Mouse (Mus musculus) CD4-positive, CD25-positive, alpha-beta regulatory T cell, adult 4 months (primary cell): ENCODE data around the gene Slc32a1. TPM values are rescaled to one million over a fixed set of nuclear protein-coding genes. Genes with fewer than 3 reads are reported as not detected.

ENCODE experiments used
- ATAC-seq: one replicate; pipeline ENCODE4 v1.8.0; 2017
- polyA plus RNA-seq, 2 experiments: library from polyadenylated mRNA; unstranded; fragments of 100-300 nt; shearing (Covaris generic); gene quantifications; one replicate each; pipeline ENCODE4 v1.2.1; 2017

Gene Slc32a1
- not detected for polyA plus RNA-seq

GRCm38 (mm10) chr2:158610488-158611325 lies at the start of gene Slc32a1:
Gene Slc32a1, plus strand, starts transcription at chr2:158610767.
- ATAC-seq: no peak

DNA sequence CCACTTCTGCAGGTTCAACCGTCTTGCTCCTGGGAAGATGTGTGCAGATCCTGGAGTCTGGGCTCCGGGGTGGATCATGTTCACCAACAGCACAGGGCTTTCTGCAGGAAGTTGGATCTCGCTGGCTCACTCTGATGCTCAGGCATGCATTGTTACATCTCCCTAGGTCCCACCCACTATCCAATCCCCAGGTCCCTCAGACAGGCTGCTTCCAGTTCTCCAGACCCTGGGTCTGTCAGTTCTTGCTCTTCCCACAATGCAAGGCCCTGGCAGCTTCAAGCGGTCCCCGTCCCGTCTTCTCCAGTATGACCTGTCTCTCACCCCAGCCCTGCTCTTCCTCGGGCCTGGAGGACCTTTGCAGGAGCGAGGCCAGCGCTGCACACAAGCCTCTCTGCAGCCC lies 49.8 kb upstream of the Slc32a1 start:
- ATAC-seq: no peak

DNA sequence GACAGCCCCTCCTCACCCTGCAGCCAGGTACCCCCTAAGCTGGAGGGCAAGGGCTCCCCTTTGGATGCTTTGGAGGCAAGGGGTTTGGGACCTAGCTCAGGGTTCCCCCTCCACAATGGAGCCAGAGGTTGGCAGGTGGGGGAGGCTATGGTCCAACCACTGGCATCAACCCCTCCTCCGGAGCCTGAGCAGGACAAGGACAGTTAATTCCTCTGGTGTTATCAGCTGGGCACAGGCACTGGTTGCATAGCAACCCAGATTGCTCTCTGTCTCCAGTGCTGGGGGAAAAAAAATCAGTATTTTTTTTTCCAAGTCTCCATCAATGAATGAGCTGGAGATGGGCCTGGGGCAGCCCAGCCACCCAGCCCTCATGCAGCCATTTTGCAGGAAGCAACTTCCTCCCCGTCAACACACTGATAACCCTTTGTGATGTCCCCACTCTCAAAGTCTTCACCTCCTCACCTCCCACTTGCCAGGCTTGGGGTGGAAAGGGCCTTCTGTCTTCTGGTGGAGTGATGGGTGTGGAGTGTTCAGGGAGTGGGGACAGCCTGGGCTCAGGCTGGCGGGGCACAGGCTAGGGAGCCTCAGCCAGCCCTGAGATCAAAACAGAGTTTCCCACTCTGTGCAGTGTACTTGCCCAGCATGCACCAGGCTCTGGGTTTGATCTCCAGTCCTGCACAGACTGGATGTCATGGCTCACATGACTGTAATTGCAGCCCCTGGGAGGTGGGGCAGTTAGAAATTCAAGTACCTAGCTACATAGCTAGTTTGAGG lies 49.0 kb upstream of the Slc32a1 start:
- no peak for ATAC-seq

DNA sequence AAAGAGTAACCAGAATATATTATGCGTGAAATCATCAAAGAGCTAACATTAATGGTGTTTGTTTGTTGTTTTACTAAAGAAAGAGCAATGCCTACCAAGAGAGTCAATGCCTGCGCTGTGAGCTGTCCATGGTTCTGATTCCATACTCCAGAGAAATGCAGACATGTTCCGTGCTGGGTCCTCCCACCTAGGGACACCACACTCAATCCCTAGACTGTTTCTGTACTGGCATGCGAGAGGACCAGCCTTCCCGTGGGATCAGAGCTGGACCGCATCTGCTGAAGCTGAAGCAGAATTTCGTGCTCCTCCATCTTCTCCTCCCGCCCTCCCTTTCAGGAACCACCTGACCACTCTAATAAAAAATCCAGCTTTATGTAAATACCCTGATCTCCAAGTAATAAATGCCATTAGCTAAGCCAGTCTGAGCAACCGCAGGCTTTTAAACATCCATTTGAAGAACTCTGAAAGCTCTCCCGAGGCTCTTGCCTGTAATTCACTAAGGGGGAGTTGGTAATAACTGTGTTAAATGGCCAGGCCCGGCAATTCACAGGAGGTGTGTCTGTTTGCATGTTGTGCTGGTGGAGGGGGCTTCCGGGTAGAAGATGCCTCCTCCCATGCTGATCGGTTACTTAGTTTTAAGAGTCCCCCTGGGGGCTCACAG lies 40.0 kb upstream of the Slc32a1 start:
- no peak for ATAC-seq

- ATAC-seq: no peak
Measured at GRCm38 (mm10) chr2:158579979-158580378, 30.6 kb upstream of the Slc32a1 start.

DNA sequence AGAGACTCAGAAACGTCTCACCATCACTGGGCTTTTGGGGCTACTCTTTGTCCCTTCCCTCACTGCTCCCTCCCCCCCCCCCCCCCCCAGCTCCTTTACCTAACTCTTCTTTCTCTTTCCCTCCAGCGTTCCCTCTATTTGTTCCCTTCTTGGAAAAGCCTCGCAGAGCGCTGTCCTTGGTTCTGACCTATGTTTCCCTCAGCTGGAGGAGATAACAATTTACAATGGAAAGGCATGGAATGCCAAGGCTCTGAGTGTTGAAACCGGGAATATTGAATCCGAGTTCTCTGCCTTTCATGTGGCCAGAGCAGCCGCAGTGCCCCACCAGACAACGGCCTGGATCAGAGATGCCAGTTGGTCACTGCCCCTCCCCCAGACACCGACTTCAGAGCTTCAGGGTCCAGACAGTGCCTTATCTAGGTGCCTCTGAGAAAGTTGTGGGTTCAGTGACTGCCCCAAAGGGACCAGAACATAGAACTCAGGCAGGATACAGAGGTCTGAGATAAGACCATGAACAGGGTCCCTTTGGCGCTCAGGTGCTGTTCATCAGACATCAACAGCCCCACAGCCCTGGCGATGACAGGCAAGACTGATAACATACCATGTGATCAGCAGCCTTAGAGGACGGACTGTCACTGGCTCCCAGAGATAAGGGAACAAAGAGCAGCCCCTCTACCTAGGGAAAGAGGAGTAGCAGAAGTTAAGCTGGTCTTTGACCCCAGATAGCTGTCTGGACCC lies 25.8 kb upstream of the Slc32a1 start:
- no peak for ATAC-seq

- ATAC-seq: no peak
Measured at GRCm38 (mm10) chr2:158588524-158589271, 21.9 kb upstream of the Slc32a1 start.

DNA sequence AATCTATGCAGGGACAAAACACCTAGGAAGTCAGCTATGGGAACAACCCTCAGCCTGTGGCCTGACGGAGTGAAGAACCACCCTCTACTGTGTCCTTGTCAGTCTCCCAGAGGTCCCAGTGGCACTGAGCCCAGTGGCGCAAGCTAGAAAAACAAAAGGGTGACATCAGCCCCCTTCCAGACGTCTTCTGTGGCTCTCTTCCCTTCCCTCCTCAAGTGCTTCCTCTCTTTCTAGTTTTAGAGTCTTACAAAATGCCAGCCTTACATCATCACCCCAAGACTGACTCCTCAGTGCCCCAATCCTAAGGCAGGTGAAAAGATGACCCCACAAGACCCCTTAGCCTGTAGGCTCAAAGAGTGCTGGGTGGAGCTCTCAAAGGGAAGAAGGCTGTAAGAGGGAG lies 20.1 kb upstream of the Slc32a1 start:
- no peak for ATAC-seq

GRCm38 (mm10) chr2:158591286-158591685 lies 19.3 kb upstream of the Slc32a1 start:
- no peak for ATAC-seq

DNA sequence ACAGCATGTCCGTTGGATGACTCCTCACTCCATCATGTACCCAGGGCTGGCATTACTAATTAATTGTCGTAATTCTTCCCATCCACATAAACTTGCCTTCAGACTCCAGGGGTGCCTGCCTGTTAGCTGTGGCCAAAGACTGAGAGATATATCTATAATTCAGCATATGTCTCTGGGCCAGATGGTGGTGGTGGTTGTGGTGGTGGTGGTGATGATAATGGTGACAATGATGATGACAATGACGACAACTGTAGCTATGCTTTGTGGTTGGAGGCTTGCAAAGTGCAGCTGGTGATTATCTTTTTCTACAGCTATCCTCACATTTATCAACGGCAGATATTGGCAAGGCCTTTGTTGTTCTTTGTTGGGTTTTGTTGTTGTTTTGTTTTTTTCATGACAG lies 17.2 kb upstream of the Slc32a1 start:
- ATAC-seq: no peak

DNA sequence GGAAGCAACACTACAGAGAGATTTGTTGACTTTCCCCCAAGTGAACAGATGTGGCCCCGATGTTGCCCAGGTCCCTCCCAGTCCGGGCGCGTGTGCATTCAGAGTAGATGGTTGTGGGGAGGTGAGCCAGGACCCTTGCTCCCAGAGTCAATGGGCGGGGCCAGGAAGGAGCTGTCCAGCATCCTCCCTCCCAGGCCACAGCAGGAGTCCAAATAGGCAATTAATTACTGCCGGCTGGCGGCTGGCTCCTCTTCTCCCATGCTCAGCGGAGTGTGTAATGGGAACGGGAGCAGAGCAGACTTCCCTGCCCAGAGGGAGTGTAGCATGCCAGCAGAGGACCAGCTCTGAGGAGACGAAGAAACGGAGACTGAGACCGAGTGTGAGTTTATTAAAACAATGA lies 15.5 kb upstream of the Slc32a1 start:
- ATAC-seq: no peak

DNA sequence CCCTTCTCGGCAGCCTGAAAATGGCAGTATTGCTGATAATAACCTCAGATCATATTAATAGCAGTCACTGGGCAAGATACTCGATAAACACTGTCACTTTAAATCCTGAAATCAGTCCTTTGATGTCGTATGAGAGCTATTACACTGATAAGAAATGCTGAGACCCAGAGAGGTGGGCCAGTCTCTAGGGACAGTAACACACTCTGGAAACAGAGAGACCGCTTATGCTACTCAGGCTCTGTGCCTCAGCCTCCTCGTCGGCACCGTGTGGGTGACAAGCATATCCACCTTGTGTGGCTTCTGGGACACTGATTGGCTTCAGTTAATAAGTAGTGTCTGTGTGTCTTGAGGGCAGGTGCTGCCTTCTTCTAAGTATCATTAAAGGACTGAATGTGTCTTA lies 15.0 kb upstream of the Slc32a1 start:
- ATAC-seq: no peak

GRCm38 (mm10) chr2:158596803-158597202 lies 13.8 kb upstream of the Slc32a1 start:
- ATAC-seq: no peak

GRCm38 (mm10) chr2:158600517-158600916 lies 10.1 kb upstream of the Slc32a1 start:
- ATAC-seq: no peak

DNA sequence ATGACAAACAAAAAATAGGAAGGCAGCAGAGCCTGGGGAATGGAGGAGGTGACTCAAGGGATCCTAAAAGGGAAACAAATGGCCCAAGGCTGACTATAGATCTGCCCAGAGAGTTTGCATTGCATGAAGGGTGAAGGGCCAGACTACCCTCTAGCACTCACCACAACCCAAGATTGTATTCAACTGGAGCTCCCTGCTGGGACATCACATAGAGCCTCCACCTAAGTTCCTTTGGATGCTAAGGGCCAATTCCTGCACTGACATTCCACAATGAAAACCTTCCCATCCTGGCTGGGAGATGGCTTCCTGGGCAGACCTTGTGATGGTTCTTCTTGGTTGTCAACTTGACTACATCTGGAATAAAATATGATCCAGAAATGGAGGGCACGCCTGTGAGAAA lies 9.2 kb upstream of the Slc32a1 start:
- ATAC-seq: no peak

DNA sequence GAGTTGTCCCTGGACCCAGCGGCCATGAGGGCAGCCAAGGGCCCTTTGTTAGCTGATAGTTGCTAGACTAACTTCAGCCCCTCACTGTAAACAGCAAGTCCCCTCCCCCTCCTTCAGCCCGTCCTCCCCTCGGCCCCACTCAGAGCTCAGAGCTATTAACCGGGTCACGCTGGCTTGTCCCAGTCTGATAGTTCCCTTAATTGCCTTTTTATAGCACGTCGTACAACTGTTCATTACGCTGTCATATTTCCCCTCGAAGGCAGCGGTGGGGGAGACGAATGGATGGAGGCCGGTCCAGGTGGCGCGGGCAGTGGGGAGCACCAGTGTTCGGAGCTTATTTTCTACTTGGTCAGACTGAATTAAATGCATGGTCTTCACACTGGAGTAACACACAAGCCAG lies 7.9 kb upstream of the Slc32a1 start:
- no peak for ATAC-seq

- ATAC-seq: no peak
Measured at GRCm38 (mm10) chr2:158606511-158606964, 4.0 kb upstream of the Slc32a1 start.

DNA sequence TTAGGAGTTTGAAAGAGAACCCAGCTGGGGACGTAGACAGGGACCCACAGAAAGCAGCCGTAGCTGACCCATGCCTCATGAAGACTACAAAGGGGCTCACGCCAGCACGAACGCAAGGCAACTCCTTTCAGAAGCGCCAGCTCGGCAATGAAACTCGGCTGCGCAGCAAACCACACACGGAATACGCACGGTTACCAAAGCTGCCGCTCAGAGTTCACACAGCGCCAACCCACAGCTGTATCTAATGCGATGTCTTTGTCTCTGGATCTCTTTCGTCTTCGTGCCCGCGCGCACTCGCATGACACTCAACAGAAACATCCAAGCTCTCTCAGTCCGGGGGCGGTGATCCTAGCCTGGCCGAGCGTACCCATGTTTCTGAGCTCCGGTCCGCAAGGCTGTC lies 886 bp upstream of the Slc32a1 start:
- ATAC-seq: no peak

DNA sequence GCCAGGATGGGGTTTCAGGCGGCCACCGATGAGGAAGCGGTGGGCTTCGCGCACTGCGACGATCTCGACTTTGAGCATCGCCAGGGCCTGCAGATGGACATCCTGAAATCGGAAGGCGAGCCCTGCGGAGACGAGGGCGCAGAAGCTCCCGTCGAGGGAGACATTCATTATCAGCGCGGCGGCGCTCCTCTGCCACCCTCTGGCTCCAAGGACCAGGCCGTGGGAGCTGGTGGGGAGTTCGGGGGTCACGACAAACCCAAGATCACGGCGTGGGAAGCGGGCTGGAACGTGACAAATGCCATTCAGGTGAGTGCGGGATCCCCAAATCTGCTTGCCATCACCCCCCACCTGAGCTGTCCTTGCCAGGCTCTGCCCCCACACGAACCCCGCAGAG lies 756 bp downstream of the Slc32a1 start:
- ATAC-seq: no peak

GRCm38 (mm10) chr2:158611726-158612670 lies 1.4 kb downstream of the Slc32a1 start:
- ATAC-seq: no peak
